ENCODE assay signal across 8 mouse cellular contexts in genomic region chr2:18766821-18767541, GRCm38 (mm10).
DNase-seq lines count a peak whose midpoint lies in the region; ATAC-seq and TF ChIP-seq lines count a peak whose summit lies in the region.

No protein-coding gene starts in this region.

- H3K4me1 ChIP-seq in ES-E14 (ENCODE audit: control insufficient read depth in 2 of 2, insufficient read depth in 2 of 2, low read length in 2 of 2, poor library complexity in 1 of 2), result no peaks in the 10 kb centered on the region; a peak in 1 of 4 replicates
- no peaks in the 10 kb centered on the region for H3K4me1 ChIP-seq in forebrain, embryonic 16.5 days (replicated peaks; ENCODE audit: control insufficient read depth, insufficient read depth, low read length)
- H3K4me1 ChIP-seq in lung, adult 2 months (ENCODE audit: control insufficient read depth, insufficient read depth, low read length), result peaks cover 4% of the 10 kb centered on the region
- peaks cover 5% of the 10 kb centered on the region; the same call in 1 of the 2 replicates for H3K4me1 ChIP-seq in neural tube, embryonic 15.5 days

- peak; percentile 97 for TF ChIP-seq POLR2A in lung, adult 2 months (IDR thresholded peaks at IDR 0.05; ENCODE audit: borderline replicate concordance, extremely low read depth, low read depth, low read length)

- intact Hi-C loops in heart, postnatal 36 days (cut with DNase I), result loop anchor here (1.0 to 5.0 kb wide), 8 partner anchors 54 to 740 kb away; partner anchors contain the start of genes 4930426L09Rik, Bmi1, Dnajc1 and Pip4k2a

- no peak; the same call in 1 of the 2 replicates for TF ChIP-seq CTCF in layer of hippocampus, adult 2 months (conservative IDR thresholded peaks at IDR 0.05)
- TF ChIP-seq CTCF in lung, adult 2 months (IDR thresholded peaks at IDR 0.05; ENCODE audit: insufficient read depth, low read length), result no peak

- no peaks in the 10 kb centered on the region for H3K9me3 ChIP-seq in ES-E14 (ENCODE audit: control insufficient read depth, insufficient read depth, low read depth, low read length)
- no peaks in the 10 kb centered on the region for H3K9me3 ChIP-seq in forebrain, embryonic 16.5 days (ENCODE audit: control insufficient read depth, low read length)
- no peaks in the 10 kb centered on the region for H3K9me3 ChIP-seq in neural tube, embryonic 15.5 days (replicated peaks)

- H3K36me3 ChIP-seq in ES-E14 (ENCODE audit: control insufficient read depth, insufficient read depth, low read length, poor library complexity, severe bottlenecking), result no peaks in the 10 kb centered on the region
- H3K36me3 ChIP-seq in forebrain, embryonic 16.5 days (ENCODE audit: control insufficient read depth, insufficient read depth), result no peaks in the 10 kb centered on the region
- no peaks in the 10 kb centered on the region for H3K36me3 ChIP-seq in neural tube, embryonic 15.5 days

- H3K27ac ChIP-seq in ES-E14 (ENCODE audit: insufficient read depth, low read depth, low read length, poor library complexity, severe bottlenecking), result no peak overlapping the region
- H3K27ac ChIP-seq in forebrain, embryonic 16.5 days (ENCODE audit: low read length), result peak overlapping the region; percentile 90
- H3K27ac ChIP-seq in layer of hippocampus, adult 2 months, result peak overlapping the region; percentile 99
- peak overlapping the region; percentile 92 for H3K27ac ChIP-seq in neural tube, embryonic 15.5 days (replicated peaks)

- peak overlapping the region; percentile 68 for H3K4me2 ChIP-seq in forebrain, embryonic 16.5 days (ENCODE audit: low read length)
- H3K4me2 ChIP-seq in neural tube, embryonic 15.5 days, result peak overlapping the region; percentile 77

- WGBS in forebrain, embryonic 16.5 days, result under 1% methylated on average over 56 of the region's 56 CpGs
- under 1% methylated on average over 56 of the region's 56 CpGs for WGBS in lung, adult 2 months
- under 1% methylated on average over 55 of the region's 56 CpGs for WGBS in neural tube, embryonic 15.5 days

- ATAC-seq in forebrain, embryonic 16.5 days, result peak; percentile 93
- ATAC-seq in neural tube, embryonic 15.5 days (ENCODE audit: low FRiP score), result peak; percentile 94

- in situ Hi-C loops in ES-E14 (cut with MboI; ENCODE audit: low sequenced_read_pairs in 2 of 2, unreplicated experiment in 2 of 2), result no loop called here

- peak overlapping the region; percentile 68 for H3K4me3 ChIP-seq in ES-E14 (ENCODE audit: insufficient read depth in 1 of 2, low read depth in 1 of 2, low read length in 2 of 2, poor library complexity in 1 of 2, severe bottlenecking in 1 of 2)
- H3K4me3 ChIP-seq in forebrain, embryonic 16.5 days (replicated peaks; ENCODE audit: low read length), result peak overlapping the region; percentile 81
- peak overlapping the region; percentile 73 for H3K4me3 ChIP-seq in layer of hippocampus, adult 2 months
- peak overlapping the region; percentile 86 for H3K4me3 ChIP-seq in lung, adult 2 months (replicated peaks; ENCODE audit: extremely low read depth, low read depth, low read length)
- H3K4me3 ChIP-seq in neural tube, embryonic 15.5 days (replicated peaks), result peak overlapping the region; percentile 56

- no peaks in the 10 kb centered on the region for H3K27me3 ChIP-seq in forebrain, embryonic 16.5 days (replicated peaks; ENCODE audit: control insufficient read depth, insufficient read depth, low read length)
- no peaks in the 10 kb centered on the region for H3K27me3 ChIP-seq in neural tube, embryonic 15.5 days (replicated peaks)

- DNase-seq in ES-E14 (ENCODE audit: low read depth, low spot score), result peak; percentile 41
- DNase-seq in cerebellum, adult 18-20 months, result peak; percentile 64 to 78
- peak; percentile 87 to 92 for DNase-seq in heart, postnatal 36 days
- peak; percentile 48 to 75 for DNase-seq in layer of hippocampus, adult 2 months (ENCODE audit: low spot score in 2 of 2)
- peak; percentile 86 for DNase-seq in lung, adult 2 months
- DNase-seq in testis, postnatal 10 days (ENCODE audit: low spot score), result peak; percentile 94

- H3K9ac ChIP-seq in ES-E14 (ENCODE audit: insufficient read depth, low read depth, low read length, poor library complexity, severe bottlenecking), result peak overlapping the region; percentile 66
- H3K9ac ChIP-seq in forebrain, embryonic 16.5 days (replicated peaks; ENCODE audit: low read depth, low read length), result peak overlapping the region; percentile 98
- H3K9ac ChIP-seq in neural tube, embryonic 15.5 days (replicated peaks), result peak overlapping the region; percentile 81

TF ChIP-seq in ES-E14, 5 proteins besides CTCF, POLR2A, EP300 and RAD21:
- TF ChIP-seq ZNF384 (IDR thresholded peaks at IDR 0.05; ENCODE audit: low read depth, low read length) (no peak), MAFK (IDR thresholded peaks at IDR 0.05; ENCODE audit: insufficient read depth, low read depth, low read length) (no peak), ZC3H11A (IDR thresholded peaks at IDR 0.05; ENCODE audit: borderline replicate concordance, low read depth, low read length) (no peak), HCFC1 (IDR thresholded peaks at IDR 0.05; ENCODE audit: borderline replicate concordance, insufficient read depth, low read length) (peak; percentile 44; the same call in 1 of the 2 replicates), CHD2 (IDR thresholded peaks at IDR 0.05; ENCODE audit: low read depth, low read length) (no peak)

Comparison
In these comparisons a context has a peak if more than half of its experiments do, and no peak if none do; other contexts are left out.
1. DNase-seq: peak in every context shown above with its lines; median percentile 94 in testis, postnatal 10 days; 90 in heart, postnatal 36 days; 86 in lung, adult 2 months; 71 in cerebellum, adult 18-20 months; 62 in layer of hippocampus, adult 2 months; 41 in ES-E14.